Mouse (Mus musculus): Measurements from ENCODE around the gene Mavs. TPM values are rescaled to one million over a fixed set of nuclear protein-coding genes. Genes with fewer than 3 reads are reported as not detected.
"Not testable (repeated sequence)": the region's sequence is repeated elsewhere in the genome, so short reads cannot be mapped to it uniquely, and the experiment has no call there.

The Mavs gene
- total RNA-seq, 2 experiments from 2014 or later: 4.4 to 4.9 TPM

- intact Hi-C loops (cut with DNase I): no loop called here
- DNase-seq (ENCODE audit: extremely low spot score in 1 of 2, low spot score in 2 of 2): no peak
These were observed 24.6 kb upstream of the Mavs start for GRCm38 (mm10) chr2:131209125-131209795.

GRCm38 (mm10) chr2:131209969-131210792, 23.7 kb upstream of the Mavs start:
- intact Hi-C loops (cut with DNase I): no loop called here
- peak; percentile 95 to 97 for DNase-seq (ENCODE audit: extremely low spot score in 1 of 2, low spot score in 2 of 2)

GRCm38 (mm10) chr2:131211026-131211615, 22.7 kb upstream of the Mavs start:
- DNase-seq (ENCODE audit: extremely low spot score in 1 of 2, low spot score in 2 of 2): no peak
- intact Hi-C loops (cut with DNase I): no loop called here

DNA sequence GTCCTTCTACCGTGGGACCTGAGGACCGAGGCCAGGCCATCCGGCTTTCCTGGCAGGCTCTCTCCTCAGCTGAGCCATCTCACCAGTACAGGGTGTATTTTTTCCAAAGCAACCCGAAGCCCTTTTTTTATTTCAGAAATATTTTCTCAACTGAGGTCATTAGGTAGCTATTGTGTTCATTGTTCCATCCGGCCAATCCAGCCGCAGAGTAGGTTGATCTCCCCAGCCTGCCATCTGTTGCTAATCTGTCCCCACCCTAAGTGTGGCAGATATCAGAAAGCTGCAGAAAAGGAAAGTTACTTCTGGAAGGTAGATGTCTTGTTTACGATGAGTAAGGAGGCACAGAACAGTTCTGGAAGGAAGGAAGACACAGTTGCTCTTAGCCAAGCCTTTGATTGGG, 20.1 kb upstream of the Mavs start:
- intact Hi-C loops (cut with DNase I): no loop called here
- DNase-seq (ENCODE audit: extremely low spot score in 1 of 2, low spot score in 2 of 2): no peak

DNA sequence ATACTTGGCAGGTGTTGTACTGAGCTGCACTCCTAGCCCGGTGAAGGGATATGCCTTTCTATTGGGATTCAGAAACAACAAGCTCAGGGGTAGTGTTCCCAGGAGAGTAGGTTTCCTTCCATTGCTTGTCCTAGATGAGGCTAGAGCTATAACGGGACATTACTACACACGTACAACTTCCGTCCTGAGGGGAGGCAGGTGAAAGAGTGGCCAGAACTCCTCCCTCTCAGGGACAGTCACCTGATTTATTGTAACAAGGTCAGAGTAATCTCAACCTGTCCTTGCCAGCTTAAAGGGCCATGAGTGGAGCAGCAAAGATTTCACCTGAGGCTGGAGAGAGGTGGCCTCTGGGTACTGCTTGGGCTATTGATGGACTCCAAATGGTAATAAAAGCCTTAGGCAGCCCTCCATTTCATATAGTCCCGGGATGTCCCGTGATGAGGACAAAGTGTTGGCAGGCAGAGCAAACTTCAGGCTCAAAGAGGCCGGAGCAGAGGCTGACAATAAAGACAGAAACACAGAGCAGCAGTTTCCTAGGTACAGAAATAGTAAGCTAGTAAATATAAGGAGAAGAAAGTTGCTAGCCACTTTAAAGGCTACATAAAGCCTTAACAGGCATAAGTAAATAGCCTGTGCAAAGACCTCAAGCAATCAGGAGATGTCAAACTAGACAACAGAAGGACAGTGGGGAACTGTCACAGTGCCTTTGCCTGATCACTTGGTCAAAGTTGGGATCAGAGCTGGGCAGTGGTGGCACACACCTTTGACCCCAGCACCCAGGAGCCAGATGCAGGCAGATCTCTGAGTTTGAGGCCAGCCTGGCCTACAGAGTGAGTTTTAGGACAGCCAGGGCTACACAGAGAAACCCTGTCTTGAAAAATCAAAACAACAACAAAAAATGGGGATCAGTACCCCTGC, 17.7 kb upstream of the Mavs start:
- intact Hi-C loops (cut with DNase I): no loop called here
- DNase-seq (ENCODE audit: extremely low spot score in 1 of 2, low spot score in 2 of 2): no peak

DNA sequence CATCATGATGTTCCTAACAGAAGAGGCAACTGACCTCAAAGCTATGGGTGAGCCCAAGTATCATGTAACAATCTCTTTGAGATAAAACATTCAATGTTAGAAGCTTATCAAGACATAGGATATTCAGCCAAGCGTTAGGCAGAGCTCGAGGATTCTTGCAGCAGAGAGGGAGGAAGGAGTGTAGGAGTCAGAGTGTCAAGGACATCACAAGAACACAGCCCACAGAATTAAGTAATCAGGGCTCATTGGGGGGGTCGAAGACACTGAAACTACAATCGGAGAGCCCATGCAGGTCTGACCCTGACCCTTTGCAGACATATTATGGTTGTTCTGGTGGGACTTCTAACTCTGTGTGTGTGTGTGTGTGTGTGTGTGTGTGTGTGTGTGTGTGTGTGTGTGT, 13.8 kb upstream of the Mavs start:
- no peak for DNase-seq (ENCODE audit: extremely low spot score in 1 of 2, low spot score in 2 of 2)
- intact Hi-C loops (cut with DNase I): no loop called here

- DNase-seq (ENCODE audit: extremely low spot score in 1 of 2, low spot score in 2 of 2): no peak
- intact Hi-C loops (cut with DNase I): no loop called here
These were observed 11.9 kb upstream of the Mavs start for GRCm38 (mm10) chr2:131221853-131222515.

GRCm38 (mm10) chr2:131222562-131222961, 11.3 kb upstream of the Mavs start:
- DNase-seq (ENCODE audit: extremely low spot score in 1 of 2, low spot score in 2 of 2): peak in 1 of 2 experiments; percentile 38
- intact Hi-C loops (cut with DNase I): no loop called here

DNA sequence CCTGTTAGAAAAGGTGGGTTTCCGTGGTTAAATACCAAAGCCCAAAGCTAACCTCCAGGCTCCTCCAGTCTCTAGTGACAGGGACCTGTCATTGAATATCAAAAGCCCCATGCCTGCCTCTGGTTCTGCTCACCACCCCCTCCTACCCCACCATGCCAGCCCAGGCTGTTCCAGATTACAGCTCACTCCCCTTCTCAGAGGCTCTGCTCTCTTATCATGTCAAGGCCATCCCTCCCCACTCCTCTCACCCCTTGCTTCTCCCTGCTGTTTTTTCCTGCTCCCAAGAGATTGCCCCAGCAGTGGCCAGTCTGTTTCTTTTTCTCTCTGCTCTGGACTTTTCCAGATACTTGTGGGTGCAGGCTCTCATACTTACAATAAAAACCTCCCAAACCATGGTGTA, 10.3 kb upstream of the Mavs start:
- intact Hi-C loops (cut with DNase I): no loop called here
- no peak for DNase-seq (ENCODE audit: extremely low spot score in 1 of 2, low spot score in 2 of 2)

DNA sequence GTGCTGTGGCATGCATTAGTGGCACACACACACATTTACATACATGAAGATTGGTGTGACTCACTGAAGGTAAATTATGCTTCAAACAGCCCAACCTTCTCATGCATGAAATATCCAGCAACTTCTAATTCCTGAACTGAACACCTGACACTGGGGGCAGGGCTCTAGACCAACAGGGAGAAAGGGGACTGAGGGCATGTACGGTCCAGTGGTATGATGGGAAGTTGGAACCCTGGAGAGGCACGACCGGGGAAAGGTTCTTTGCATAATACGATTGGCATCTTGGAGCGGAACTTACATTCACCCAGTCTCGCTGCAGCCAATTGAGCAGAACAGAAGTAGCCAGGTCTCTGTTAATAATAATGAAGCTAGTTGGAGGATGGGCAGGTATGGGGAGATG, 8.7 kb upstream of the Mavs start:
- intact Hi-C loops (cut with DNase I): no loop called here
- no peak for DNase-seq (ENCODE audit: extremely low spot score in 1 of 2, low spot score in 2 of 2)

DNA sequence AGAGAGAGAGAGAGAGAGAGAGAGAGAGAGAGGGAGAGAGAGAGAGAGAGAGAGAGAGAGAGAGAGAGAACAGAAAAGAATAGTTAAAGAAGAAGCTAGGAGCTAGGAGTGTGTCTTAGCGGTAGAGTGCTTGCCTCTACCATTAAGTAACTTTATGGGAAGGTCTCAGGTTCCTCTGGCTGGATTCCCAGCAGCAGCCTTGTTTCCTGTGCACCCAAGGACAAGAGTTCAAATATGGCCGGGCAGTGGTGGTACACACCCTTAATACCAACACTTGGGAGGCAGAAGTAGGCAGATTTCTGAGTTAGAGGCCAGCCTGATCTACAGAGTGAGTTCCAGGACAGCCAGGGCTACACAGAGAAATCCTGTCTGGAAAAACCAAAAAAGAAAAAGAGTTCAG, 7.2 kb upstream of the Mavs start:
- intact Hi-C loops (cut with DNase I); DNase-seq (ENCODE audit: extremely low spot score in 1 of 2, low spot score in 2 of 2): not testable (repeated sequence)

DNA sequence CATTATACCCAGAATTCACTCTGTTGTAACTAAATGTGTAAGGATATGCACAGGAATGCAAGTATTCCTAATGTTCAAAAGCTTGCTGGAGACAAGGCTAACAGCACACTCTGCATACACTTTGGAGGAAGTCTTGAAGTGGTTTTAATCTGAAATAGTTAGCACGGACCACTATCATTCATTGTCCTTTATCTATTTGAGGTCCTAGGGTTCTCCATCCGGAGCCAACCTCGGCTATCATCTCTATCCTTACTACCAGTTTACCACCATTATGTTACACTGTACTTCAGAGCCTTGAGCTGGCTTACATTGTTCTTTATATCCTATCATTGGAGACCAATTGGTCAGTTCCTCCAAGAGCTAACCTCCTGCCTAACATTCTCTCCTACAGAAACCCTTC, 6.6 kb upstream of the Mavs start:
- DNase-seq (ENCODE audit: extremely low spot score in 1 of 2, low spot score in 2 of 2): no peak
- intact Hi-C loops (cut with DNase I): no loop called here

DNA sequence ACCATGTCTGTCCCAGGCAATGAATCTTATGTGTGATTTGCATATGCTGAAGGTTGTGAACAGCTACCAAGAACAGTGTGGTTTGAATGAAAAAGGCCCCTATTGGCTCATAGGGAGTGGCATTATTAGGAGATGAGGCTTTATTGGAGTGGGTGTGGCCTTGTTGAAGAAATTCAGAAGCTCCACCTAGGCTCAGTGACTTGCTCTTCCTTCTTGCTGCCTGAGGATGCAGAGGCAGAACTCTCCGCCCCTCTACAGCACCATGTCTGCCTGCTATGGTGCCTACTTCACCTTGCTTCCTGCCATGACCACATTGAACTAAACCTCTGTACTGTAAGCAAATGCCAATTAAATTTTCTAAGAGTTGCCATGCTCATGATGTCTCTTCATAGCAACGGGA, 1.3 kb upstream of the Mavs start:
- intact Hi-C loops (cut with DNase I): no loop called here

DNA sequence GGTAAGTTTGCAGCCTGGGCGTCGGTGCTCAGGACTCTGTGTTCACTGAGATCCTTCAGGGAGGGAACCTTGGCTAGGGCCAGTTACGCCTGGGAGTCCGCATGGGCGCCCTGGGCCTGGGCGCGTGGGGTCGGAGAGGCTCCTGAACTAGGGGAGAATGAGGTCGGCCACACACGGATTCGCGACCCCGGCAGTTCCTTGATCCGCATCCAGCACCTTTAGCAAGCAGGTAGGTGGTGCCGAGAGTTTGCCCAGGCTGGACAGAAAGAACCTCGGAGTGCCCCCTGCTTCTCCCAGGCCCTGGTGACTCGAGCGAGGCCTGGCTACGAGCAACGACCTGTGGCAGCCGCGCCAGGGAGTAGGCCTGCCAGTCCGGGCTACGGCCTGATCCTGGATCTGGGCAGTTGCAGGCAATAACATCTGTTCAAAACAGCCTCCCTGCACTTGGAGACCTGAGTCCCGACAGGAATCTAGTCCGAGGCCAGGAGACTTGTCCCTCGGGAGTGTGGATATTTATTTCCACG, 326 bp downstream of the Mavs start:
- peak in 1 of 2 experiments; percentile 39 for DNase-seq (ENCODE audit: extremely low spot score in 1 of 2, low spot score in 2 of 2)
- intact Hi-C loops (cut with DNase I): no loop called here

More for the DNA sequence above, 1.3 kb upstream of the Mavs start:
- no peak for DNase-seq (ENCODE audit: extremely low spot score in 1 of 2, low spot score in 2 of 2)

DNA sequence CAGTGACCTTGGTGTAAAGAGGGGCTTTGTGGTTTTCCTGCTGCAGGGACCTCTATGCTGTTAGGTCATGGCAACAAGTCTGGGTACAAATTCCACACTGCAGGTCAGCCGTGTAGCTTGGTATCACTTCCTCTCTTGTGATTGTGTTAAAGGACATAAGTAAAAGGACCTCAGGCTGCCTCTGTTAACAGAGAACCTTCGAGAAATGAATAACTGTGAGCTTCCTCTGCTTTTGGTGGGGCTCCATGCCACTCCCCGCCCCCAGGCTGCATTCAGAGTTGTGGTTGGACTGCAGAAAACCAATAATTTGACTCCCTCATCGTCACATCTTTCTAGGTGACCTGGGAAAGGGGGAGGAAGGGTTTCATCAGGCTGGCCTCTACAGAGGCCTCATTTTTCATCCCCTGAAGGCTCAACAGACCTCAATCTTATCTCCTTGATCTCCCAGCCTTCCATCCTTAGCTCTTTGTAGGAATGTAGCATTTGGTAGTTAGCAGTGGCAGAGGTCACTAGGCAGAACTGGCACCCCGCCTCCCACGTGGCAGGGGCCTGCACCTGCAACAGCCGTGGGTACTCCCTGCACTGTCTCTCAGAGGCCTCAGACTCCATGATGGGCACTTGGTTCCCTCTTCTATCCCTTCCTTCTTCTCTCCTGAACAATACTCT, 1.2 kb downstream of the Mavs start:
- intact Hi-C loops (cut with DNase I): no loop called here

DNA sequence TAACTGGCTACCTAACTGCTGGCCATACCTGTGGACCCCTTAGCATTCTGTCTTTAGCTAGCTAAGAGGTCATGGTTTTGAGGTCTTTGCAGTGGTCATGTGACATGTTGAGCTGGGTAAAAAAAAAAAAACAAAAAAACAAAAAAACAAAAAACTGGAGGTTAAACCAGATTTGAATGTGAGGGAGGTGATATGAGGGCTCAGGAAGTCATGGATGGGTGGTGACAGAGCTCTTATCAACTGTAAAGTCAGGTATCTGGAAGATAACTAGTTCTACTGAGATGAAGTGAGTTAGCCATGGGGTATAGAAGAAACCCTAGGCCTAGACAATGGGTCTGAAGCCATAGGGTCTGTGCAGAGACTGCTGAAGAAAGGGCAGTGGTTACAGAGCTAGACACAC, 8.3 kb downstream of the Mavs start:
- intact Hi-C loops (cut with DNase I): no loop called here
- no peak for DNase-seq (ENCODE audit: extremely low spot score in 1 of 2, low spot score in 2 of 2)

More for the DNA sequence above, 1.2 kb downstream of the Mavs start:
- DNase-seq (ENCODE audit: extremely low spot score in 1 of 2, low spot score in 2 of 2): no peak

DNA sequence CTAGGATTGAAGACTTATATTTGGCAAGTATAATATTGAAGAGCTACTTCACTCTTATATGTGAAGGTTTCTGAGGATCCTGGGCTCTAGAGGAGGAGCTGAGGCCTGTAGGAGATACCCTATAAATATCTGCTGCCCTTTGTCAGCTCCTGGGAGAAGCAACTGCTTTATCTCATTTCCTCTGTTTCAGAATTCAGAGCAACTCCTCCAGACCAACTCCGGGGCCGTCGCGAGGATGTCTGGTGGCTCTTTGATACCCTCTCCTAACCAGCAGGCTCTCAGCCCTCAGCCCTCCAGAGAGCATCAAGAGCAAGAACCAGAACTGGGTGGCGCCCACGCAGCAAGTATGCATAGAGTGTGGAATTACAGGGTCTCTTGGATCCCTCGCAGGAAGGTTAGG, 9.1 kb downstream of the Mavs start:
- intact Hi-C loops (cut with DNase I): no loop called here

More for the DNA sequence above, 9.1 kb downstream of the Mavs start:
- no peak for DNase-seq (ENCODE audit: extremely low spot score in 1 of 2, low spot score in 2 of 2)
